Mouse (Mus musculus) cerebellum, postnatal 36 days (tissue): Measurements from ENCODE around the gene Tmub2.
A peak's percentile ranks its signal among the peaks of the same experiment; 100 is the strongest.

Experiments
- DNase-seq, 2 experiments: peaks; one replicate each; pipeline ENCODE4 v3.0.0; 2021 to 2022; ENCODE audit warnings: mixed read lengths in 2 of 2

The Tmub2 gene

GRCm38 (mm10) chr11:102331806-102332205 lies 47.1 kb downstream of the Tmub2 start:
- DNase-seq = no peak

GRCm38 (mm10) chr11:102333061-102333460 lies 48.3 kb downstream of the Tmub2 start:
- no peak for DNase-seq

DNA sequence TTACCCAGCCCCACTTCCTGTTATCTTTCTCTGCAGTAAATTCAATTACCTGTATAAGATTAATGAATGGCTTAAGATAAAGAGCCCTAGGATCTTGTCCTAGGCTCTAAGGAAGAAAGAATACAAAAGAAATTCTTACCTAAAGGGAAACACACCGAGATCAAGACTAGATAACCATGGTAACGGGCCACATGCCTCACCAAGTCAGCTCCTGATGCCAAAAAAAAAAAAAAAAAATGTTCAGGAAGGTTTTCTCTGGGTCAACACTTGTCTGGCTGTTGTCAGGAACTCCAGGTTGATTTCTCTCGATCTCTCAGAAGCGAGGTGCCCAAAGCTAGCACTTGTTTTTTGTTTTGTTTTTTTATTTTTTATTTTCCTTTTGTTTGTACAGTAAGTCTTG lies 49.3 kb downstream of the Tmub2 start:
- DNase-seq = no peak

- no peak for DNase-seq
These were observed 50.4 kb downstream of the Tmub2 start for GRCm38 (mm10) chr11:102334973-102335700.

DNA sequence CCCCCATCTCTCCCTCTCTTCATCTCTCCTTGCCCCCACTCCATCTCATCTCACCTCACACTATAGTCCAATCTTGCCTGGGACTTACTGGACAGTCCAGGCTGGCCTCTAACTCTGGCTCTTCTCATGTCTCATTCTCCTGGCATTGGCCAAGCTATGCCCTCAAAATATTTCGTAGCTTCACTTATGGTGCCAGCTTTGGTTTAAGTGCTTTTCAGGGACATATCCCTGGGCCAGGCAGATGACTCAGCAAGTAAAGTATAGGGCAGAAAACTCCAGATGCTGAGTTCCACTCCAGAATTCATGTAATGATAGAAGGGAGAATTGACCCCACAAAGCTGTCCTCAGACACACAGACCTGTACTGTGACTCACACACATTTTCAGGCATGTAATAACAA lies 51.5 kb downstream of the Tmub2 start:
- DNase-seq = no peak

DNA sequence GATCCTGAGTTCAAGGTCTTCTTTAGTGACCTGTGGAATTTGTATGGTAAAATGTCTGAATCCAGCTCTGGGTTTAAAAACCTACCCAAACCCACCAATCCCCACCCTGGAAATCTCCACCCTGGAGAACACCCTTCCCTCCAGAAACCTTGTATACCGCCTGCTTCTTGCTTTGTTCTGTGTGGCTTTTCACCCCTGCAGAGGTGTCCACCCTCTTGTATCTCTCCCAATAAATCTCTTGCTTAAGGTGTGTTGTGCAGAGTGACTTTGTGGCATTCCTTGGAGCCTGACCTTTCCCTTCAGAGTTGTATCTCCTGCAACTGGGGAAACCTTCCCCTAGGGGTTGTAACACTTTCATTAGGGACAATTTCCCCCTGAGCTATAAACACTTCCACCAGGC lies 53.2 kb downstream of the Tmub2 start:
- no peak for DNase-seq

DNA sequence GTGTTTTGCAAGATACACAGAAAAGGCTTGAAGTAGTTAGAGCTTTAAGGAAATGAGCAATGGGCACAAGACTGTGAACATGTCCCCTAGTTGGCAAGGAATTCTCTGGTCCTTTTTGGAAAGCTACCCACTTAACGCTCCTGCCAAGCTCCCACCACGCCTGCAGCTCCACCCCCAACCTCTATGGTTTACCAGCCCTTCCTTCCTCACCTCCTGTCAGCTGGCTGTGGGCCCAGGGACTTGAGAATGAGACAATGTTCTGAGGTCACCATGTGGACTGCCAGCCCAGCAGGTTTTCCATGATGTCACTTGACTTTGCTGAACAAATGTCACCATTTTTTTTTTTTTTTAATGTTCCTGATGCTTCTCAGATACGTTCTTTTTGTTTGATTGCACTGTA lies 53.8 kb downstream of the Tmub2 start:
- DNase-seq = peak; percentile 98 to 99
